Mouse (Mus musculus) brain, embryonic 18.5 days (tissue): ENCODE measurements at regions not wholly inside any gene's neighbourhood (a gene's known extent, or its start where the extent isn't known, plus 50 kb on each side); places are given as distances from the start of the nearest gene placed in this dataset.

ENCODE experiments used
- DNase-seq: peaks from one replicate; pipeline ENCODE4 v3.0.0-alpha.2; 2012; ENCODE audit warnings: low read depth, low spot score

DNA sequence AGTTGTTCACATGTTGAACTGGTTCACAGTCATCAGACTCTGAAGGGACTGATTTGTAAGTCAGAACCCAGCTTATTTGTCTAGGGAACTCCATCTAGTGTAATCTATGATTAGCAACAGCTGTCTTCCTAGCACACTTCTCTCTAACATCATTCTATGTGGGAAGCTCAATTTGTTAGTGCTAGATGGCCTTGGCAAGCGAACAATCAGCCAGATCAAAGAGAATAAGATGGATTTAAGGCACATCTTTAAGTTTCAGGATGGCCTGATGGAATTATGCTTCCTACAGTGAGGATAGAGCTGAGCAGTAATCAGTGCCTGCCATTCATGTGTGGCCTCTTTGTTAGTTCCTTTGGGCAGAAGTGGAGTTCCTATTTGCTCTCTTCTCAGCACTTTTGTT, 183.1 kb upstream of the Pdcd1 start:
- no peak for DNase-seq

- no peak for DNase-seq
Measured at GRCm38 (mm10) chr1:94221006-94221405, 168.7 kb upstream of the Pdcd1 start.

- no peak for DNase-seq
Measured at GRCm38 (mm10) chr1:94217407-94217806, 165.1 kb upstream of the Pdcd1 start.

DNA sequence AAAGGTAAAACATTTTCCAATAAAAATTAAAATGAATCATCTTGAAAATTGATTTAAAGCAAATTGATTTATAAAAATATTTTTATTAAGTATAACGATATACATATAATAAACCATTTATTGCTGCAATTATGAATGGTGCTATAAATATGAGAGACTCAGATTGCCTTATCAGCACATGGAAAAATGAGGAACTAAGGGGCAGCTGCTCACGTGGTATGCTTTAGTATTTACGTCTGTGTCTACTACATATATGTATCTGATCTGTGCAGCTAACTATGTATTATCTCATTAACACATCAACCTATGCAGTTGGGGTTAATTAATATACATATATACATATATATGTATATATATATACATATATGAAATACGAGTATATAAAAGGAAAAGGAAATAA, 156.6 kb upstream of the Pdcd1 start:
- no peak for DNase-seq

- DNase-seq: no peak
Measured at GRCm38 (mm10) chr1:94207859-94208258, 155.5 kb upstream of the Pdcd1 start.

GRCm38 (mm10) chr1:94203281-94203680, 150.9 kb upstream of the Pdcd1 start:
- no peak for DNase-seq

DNA sequence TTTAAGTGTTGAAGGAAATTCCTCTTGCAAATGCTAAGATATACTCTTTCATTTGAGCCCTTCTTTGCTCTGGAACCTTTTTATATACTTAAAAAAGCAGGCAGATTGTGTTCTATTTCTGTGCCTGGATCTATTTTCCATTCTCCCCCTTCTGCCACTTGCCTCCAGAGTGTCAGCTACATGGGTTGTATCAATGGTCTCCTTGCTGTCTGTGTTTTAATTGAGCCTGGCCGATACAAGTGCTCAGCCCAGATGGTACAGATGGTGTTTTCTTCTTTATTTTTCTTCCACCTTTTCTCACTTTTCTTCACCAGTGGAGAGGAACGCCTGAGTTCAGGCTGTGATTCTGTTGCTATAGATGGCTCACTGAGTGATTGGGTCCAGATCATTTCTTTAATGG, 131.5 kb upstream of the Pdcd1 start:
- peak; percentile 24 for DNase-seq

- DNase-seq: no peak
Measured at GRCm38 (mm10) chr1:94149958-94150357, 97.6 kb upstream of the Pdcd1 start.

- DNase-seq: no peak
Measured at GRCm38 (mm10) chr1:94147015-94147414, 94.7 kb upstream of the Pdcd1 start.

- DNase-seq: no peak
Measured at GRCm38 (mm10) chr1:94140518-94140917, 88.2 kb upstream of the Pdcd1 start.

GRCm38 (mm10) chr1:94139445-94140062, 87.2 kb upstream of the Pdcd1 start:
- DNase-seq: no peak

DNA sequence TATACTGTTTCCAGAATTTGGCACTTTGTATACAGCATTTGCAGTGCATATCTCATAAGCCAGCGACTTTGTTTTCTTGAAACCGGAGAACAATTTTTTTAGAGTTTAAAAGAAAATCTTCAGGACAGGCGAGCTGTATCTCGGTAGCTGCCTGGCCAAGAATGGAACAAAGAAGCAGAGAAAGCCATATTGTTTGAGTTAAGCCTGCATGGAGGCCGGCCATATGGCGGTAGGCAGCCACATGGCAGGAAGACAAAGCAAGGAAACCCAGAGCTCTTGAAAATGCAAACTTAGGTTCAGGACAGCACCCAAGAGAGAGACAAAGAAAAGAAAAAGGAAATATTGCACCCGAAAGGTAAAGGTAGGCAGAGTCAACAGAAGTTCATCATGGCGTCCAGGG, 84.4 kb upstream of the Pdcd1 start:
- no peak for DNase-seq
